Mouse (Mus musculus): Measurements from ENCODE around the gene Elovl6. TPM values are rescaled to one million over a fixed set of nuclear protein-coding genes. Genes with fewer than 3 reads are reported as not detected.

Gene Elovl6
- total RNA-seq (2022): 10 to 100 TPM; 28.5 to 41.2 (median 33.1) TPM

DNA sequence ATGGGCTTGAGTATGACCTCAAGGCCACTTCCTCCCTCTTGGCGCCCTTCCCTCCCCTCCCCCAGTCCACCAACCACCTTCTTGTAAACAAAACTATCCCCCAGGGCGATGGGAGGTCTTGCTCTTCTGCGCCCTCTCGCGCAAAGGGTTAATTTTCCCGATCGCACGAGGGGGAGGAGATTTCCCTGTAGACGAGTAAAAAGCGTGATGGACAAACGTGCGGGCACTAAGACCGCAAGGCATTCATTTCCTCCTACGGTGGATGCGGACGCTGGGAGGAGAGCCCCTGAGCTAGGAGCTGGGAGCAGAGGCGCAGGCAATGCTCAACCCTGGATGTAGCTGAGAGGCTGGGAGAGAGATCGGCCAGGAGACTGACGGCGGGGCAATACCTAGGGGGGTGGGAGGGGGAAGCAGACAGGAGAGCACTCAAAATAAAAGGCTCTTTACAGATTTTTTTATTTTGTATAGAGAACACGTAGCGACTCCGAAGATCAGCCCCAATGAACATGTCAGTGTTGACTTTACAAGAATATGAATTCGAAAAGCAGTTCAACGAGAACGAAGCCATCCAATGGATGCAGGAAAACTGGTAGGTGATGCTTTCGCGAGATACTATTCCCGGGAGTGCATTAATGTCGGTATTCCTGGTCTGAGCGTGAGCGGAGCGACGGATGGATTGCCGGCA lies at the start of gene Elovl6:
Gene Elovl6, plus strand, starts transcription at position 176 of the 685 bp plus-strand sequence.
- peak; percentile 82 to 85 for DNase-seq (ENCODE audit: low spot score in 2 of 2)

DNA sequence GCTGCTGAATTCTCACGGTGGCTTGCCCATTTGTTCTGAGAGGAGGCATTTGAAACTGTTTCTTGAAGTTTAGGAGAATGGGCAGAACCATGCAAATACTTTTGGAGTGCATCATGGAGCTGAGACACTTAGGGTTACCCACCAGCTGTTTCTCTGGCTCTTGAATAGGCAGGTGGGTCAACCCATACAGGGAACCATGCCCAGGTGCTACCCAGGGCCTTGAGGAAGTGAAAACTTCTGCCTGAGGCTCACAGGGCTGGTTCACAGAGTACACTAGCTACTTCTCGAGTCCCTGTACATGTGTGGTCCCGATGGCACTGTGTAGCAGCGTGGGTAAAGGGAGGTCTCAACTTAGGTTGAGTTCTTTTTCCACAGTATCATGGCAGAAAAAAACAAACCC lies 43.4 kb upstream of the Elovl6 start:
- DNase-seq (ENCODE audit: low spot score in 2 of 2): no peak

DNA sequence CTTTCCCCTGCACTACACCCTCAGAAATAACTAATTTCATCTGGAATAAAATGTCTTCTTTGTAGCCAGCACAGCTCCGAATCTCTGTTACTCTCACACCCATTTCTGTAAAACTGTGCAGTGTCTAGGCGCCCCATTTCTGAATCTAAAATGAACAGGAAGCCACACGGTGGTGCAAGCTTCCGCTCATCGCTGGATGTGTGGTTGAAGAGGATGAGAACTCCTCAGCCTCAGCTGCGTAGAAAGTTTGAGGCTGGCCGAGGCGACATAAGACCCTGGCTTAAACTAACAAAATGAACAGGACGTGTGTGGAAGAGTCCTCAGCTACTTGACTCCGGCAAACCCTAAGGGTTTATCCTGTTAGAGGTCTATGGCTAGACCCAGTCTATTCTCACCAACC lies 38.0 kb upstream of the Elovl6 start:
- no peak for DNase-seq (ENCODE audit: low spot score in 2 of 2)

DNA sequence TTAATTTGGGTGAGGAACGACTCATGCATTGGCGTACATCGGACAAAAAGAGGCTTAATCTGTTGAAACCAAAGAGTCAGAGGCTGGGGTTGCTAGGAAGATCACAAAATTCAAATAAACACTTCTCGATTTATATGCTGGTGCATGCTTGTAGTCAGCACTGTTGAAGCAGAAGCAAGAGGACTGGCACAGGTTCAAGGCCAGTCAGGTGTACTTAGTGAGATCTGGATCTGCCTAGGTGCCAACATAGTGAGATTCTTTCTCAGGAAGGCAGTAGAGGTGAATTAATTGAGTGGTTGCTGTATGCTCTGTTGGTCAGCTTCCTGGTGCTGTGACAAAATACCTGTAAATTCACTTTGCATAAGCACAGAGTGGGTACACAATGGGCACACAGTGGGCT lies 37.4 kb upstream of the Elovl6 start:
- no peak for DNase-seq (ENCODE audit: low spot score in 2 of 2)

DNA sequence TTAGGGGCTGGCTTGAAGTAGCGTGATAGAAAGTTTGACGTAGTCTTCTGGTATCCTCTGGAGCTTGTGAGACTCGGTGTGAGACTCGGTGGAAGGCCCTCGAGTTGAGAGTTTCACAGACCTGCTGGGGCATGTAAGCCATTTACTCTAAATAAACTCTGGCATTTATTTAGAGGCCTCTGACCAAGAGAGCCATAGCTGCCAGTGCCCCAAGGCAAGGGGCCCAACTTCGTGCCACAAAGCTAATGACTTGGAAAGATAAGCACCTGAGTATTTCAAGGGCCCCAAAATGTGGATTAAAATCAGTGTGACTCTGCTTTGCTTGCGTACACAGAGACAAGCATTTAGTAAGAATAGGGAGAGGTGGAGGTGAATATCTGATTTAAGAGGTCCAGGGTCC lies 28.4 kb upstream of the Elovl6 start:
- DNase-seq (ENCODE audit: low spot score in 2 of 2): no peak

DNA sequence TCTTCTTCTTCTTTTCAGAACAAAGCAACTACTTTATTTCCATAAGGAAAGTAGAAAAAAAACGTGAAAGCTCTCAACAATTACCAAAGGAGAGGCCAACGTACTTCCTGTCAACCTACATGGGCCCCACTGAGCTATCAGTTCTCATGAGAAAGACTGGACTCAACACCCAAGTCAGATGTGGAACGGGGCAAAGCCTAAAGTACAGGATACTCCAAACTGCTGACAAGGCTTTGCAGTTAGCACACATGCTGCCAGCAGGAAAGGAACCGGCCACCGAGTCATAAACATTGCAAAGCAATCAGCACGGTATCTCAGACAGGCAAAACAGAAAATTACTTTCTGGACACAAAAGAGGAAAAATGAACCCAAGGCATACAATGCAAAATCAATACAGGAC lies 27.2 kb upstream of the Elovl6 start:
- no peak for DNase-seq (ENCODE audit: low spot score in 2 of 2)

DNA sequence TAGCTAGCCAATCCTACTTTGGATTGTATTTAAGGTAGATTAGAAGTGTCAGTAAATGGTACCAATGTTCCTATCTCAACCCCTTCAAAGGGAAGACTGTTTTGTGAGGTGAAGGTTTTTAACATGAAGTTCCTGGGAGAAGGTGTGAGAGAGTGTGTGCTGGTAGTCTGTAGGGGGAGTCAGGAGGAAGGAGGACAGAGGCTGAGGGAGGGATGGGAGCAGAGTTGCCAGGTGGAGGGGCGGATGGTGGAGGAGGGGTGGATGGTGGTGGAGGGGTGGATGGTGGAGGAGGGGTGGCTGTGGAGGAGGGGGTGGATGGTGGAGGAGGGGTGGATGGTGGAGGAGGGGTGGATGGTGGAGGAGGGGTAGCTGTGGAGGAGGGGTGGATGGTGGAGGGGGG lies 24.4 kb upstream of the Elovl6 start:
- no peak for DNase-seq (ENCODE audit: low spot score in 2 of 2)

DNA sequence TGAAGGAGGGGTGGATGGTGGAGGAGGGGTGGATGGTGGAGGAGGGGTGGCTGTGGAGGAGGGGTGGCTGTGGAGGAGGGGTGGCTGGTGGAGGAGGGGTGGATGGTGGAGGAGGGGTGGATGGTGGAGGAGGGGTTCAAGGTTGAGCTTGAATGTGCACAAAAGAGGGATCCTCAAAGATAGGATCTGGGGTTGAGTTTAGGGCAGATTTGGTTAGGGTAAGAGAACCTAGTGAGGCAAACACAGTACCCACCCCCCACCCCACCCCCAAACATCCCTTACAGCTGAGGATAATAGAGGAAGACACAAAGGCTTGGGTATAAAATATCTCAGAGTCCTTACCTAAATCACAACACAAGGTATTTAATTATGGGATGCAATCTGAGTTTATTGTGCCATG lies 23.6 kb upstream of the Elovl6 start:
- no peak for DNase-seq (ENCODE audit: low spot score in 2 of 2)

DNA sequence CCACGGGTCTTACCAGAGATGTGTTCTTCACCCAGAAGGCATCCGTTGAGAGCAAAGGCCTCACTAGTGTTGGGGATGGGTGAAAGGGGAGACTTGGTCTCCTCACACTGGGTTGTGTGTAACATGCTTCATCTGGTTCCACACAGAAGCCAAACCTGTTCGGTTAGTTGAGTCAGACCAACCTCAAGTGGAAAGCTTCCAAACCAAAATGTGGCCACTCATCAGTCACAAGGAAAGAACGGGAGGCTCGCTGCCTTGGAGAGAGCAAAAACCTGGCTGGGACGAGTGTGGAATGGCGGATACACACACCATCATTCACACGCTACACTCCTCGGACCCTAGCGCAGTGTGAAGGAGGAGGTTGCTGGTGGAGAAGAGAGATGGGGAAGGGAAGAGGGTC lies 22.4 kb upstream of the Elovl6 start:
- no peak for DNase-seq (ENCODE audit: low spot score in 2 of 2)

DNA sequence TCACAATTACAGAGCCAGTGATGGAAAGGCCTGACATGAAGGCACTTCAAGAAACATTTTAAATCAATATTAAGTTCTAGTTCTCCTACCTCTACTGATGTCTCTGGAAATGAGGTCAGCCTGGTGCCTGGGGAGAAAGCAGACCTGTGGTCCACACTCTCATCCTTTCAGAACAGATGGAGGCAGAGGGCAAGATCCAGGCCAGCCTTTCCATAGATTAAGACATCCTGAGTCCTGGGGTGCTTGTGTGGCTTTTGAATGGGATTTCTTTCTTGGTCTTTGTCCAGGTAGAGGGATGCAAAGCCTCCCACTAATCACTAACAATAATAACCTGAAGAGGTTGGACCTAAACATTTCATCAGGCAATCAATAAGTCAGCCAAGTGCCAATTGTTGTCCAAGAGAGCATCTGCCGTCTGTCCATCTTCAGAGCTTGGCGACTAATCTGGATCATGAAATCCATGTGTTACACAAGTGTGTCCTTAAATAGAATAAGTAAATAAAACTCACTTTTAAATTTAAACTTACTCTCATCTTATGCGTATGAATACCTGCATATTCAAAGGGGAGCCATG lies 16.2 kb upstream of the Elovl6 start:
- DNase-seq (ENCODE audit: low spot score in 2 of 2): no peak

DNA sequence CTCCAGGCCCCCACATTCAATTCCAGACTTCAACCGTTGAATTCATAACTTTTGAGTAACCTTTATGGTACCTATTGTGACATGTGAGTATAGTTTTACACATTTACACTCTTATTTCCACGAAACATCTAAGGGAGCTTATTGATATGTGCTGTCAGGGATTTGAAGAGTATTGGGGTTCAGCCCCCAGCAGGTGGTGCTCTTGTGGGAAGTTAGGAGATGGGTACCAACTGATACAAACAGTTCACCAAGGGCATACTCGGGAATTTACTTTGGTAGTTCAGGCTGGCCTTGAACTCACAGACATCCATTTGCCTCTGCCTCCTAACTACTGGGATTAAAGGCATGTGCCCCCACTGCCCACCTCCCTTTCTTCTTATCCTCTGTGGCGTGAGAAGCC lies 11.7 kb upstream of the Elovl6 start:
- DNase-seq (ENCODE audit: low spot score in 2 of 2): no peak

DNA sequence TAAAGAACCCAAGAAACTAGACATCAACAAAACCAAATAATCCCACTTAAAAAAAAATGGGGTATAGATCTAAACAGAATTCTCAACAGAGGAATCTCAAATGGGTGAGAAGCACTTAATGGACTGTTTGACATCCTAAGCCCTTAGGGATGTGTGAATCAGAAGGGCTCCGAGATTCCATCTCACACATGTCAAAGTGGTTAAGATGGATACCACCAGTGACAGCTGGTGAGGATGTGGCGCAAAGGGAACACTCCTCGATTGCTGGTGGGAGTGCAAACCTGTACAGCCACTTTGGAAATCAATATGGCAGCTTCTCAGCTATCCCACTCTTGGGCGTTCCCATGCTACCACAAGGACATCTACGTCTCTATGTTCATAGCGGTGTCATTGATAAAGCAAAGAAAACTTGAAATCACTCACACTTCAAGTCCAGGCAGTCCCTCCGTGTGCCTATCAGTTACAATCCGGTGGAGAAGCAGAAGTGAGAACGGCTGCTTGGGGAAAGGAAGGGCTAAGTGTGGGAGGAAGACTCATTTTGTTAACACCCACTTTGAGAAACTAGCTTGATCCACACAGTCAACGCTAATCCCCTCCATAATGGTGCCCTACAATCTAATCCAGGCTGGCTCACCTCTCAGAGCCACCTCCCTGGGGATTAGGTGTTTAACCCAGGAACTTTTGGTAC lies 8.6 kb upstream of the Elovl6 start:
- no peak for DNase-seq (ENCODE audit: low spot score in 2 of 2)

DNA sequence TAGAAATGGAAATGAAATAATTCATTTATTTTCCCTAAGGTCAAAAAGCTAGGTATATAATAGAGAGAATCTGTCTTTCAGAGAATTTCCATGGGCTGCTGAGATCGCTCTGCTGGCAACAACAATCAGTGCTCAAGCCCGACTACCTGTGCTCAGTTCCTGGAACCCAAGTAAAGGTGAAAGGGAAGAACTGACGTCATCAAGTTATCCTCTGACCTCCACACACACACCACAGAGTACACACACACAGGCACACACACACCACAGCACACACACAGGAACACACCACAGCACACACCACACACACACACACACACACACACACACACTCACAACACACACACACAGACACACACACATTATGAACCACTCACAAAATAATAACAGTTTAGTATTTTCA lies 5.1 kb upstream of the Elovl6 start:
- no peak for DNase-seq (ENCODE audit: low spot score in 2 of 2)

DNA sequence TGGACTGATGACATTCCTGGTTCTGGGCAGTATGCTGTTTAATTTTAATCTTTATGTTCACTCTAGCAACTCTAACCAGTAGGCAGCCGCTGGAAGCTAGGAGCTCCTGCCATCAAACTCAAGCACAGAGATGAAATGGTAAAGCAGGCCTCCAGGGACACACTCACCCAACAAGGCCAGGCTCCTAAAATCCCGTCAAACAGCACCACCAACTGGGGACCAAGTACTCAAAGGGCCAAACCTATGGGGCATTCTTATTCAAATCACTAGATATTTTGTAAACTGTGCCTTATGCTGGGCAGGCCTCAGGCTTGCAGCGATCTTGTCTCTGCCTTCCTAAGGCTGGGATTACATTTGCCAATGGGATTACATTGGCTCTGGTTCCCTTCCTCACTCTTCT lies 2.8 kb upstream of the Elovl6 start:
- no peak for DNase-seq (ENCODE audit: low spot score in 2 of 2)

DNA sequence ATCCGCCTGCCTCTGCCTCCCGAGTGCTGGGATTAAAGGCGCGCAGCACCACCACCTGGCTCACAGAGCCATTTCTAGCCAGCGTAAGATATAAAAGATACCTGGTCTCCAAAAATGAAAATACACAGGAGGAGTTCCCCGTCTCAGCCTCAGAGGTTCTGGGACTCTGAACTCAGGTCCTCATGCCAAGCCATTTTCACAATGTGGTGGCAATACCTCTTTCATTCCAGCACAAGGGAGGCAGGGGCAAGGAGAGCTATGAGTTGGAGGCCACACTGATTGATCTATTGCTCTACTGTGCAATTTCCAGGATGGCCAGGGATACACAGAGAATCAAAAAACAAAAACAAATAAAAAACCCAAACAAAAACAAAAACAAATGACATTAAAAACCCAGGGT lies 1.7 kb upstream of the Elovl6 start:
- no peak for DNase-seq (ENCODE audit: low spot score in 2 of 2)

DNA sequence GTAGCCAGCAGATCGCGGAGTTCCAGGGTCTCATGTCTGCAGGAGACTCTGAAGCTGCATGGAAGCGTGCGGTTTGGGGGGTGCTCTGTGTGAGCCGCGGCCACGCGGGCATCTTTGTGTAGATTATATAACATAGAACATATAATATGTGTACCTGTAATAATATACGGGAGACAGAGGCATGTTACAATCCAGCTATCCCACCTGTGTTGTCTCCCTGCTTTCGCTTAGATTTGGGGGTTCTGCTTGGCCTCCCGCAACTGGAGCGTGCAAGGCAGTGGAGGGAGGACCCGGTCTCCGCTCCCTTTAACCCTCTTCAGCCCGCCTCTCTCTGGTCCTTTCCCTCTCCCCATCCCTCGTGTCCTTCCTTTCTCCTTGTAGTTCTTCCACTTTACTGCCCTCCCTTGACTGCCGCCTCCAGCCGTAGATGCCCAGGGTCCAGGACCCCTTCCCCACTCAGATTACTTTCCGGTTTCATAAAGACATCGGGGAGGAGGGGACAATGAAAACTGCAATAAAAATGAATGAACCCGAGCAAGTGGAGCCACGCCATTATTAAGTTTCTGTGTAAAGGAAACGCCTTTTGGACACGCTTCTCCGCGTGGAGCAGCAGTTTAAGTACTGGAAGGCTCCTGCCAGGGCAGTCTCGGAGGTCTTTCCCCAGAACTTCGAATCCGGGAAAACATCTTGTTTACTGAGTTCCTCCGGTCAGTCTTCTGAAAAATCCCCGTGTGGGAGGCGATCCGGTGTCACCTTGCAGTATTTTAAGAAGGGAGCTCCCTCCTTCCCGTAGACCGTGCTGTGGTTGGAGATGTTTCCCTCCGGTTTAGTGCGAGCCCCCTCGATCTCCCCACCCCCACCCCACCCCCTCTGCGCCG lies 949 bp downstream of the Elovl6 start:
- DNase-seq (ENCODE audit: low spot score in 2 of 2): peak; percentile 22 to 23

DNA sequence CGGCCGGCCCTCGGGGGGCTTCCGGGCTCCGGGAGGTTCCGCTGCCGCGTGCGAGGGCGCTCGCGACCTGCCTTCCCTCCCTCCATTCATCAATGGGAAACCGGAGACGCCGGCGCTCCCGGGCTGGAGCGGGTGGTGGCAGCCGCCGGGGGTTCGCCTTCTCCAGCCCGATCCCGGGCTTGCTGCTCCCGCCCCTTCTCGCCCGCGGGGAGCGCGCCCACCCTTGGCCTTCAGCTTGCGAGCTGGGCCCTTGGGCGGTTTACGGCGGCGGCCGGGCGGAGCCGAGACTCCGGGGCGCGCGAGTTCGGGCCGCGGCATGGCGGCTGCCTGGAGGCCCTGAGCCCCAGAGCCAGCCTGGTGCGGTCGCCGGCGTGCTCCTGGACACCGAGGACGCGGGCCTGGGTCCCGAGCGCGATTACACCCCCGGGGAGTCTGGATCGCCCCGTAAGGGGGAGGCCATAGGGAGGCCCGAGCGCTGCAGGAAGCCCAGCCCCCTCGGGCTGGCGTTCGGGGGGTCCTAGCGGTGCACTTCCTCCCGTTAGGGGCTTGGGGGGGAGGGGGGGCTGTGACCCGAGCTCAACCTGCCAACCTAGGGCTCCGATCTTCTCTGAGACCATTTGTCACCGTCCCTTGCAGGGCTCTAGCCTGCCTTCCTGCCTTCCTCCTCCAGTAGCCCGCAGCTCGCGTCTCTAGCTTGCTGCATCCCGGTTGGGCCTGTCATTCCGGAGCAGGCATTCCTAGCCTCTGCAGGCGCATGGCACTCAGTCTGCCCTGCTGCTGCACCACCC lies 1.8 kb downstream of the Elovl6 start:
- DNase-seq (ENCODE audit: low spot score in 2 of 2): peak; percentile 43 to 54

DNA sequence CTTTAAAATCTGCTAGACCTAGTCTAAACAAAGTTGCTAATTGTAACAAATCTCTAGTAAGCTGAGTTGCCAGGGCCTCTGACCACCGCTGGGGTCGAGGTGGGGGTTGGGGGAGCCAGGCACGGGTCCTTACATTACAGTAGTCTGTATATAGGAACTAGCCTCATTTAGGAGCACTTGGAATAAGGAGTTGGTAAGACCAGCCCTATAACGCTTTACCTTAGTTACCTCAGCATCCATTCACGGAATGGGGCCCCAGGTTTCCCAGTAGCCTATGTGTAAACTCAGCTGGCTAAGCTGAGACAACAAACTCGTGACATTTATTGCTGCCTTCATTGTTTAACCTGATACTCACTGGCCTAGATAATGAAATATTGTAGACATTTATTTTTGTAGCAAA lies 3.3 kb downstream of the Elovl6 start:
- DNase-seq (ENCODE audit: low spot score in 2 of 2): no peak

DNA sequence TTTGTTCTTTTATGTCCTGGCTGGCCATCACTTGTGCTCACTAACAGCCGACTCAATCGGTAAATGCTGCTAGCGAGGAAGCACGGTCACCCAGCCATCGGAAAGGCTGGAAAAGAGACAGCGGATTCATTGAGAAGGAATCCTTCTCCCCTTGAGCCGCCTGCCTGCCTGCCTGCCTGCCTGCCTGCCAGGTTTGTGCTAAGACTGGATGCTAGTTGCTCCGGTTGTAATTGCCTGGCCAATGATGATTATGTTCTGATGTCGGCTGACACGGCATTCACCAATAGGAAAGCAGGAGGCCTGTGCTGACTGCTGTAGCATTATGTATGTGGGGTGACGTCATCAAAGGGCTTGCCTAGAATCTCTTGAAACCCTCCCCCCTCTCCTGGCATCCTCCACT lies 4.0 kb downstream of the Elovl6 start:
- peak; percentile 94 to 97 for DNase-seq (ENCODE audit: low spot score in 2 of 2)

DNA sequence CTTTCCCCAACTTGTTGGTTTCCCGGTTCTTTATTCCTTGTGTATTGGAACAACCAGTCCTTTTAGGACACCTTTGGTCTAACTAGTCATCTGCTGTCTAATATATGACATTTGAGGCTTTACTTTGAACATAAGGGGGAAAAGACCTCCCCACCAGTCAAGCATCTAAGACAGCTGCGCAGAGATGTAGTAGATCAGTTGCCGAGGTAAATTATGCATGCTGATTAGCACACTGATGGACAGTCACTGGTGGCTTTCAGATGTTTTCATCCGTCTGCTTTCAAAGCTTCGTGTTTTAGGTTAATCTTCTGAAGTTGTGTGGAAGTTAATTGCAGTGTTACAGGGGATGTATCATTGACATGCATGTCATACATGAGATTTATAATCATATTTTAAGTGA lies 5.8 kb downstream of the Elovl6 start:
- DNase-seq (ENCODE audit: low spot score in 2 of 2): no peak

DNA sequence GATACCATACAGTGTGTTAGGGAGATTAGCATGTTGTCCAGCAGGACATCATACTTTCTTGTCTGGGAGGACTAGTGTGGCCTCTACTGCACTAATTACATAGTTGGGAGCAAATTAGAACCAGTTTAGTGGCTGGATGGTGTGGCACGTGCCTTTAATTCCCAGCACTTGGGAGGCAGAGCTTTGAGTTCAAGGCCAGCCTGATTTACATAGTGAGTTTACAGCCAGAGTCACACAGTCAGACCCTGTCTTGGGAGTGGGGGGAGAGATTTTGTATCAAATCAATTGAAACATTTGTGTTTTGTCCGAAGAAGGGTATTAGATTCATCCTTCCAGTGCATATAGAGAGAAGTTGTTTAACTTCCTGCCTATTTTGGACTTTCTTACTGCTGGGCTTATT lies 8.7 kb downstream of the Elovl6 start:
- no peak for DNase-seq (ENCODE audit: low spot score in 2 of 2)

All from layer of hippocampus, adult 8-10 months (tissue).